In the genomic region with DNA sequence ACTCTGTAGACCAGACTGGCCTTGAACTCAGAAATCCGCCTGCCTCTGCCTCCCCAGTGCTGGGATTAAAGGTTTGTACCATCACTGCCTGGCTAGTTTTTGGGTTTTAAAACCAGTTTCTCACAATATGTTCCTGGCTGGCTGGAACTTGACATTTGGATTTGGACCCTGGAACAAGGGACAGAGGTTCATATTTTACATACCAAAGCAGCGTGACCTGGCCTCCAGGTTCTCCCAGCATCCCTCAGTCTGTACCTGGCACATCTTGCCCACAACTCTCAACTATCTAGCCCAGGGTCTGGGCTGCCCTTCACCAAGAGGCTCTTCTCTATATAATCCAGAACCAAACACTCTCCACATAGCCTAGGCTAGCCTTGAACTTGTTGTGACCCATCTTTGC, we compare ENCODE assay signal across 11 mouse cellular contexts. TPM values are rescaled to one million over a fixed set of nuclear protein-coding genes. Genes with fewer than 3 reads are reported as not detected.
DNase-seq lines count a peak whose midpoint lies in the region; ATAC-seq lines count a peak whose summit lies in the region.
"Had no signal": no experiment of that assay in that cellular context is flagged by ENCODE, and none has a peak within 500 bp of the region (broad histone marks: within the 10 kb centered on the region; RNA-seq: fewer than 3 reads in every experiment).

No protein-coding gene starts in this region.

- H3K4me1 ChIP-seq in heart, embryonic 15.5 days (replicated peaks): peaks cover 76% of the 10 kb centered on the region
- peaks cover 69% of the 10 kb centered on the region for H3K4me1 ChIP-seq in midbrain, embryonic 12.5 days
- H3K4me1 ChIP-seq in midbrain, embryonic 16.5 days (ENCODE audit: control insufficient read depth, insufficient read depth, low read length): peaks cover 36% of the 10 kb centered on the region
- peaks cover 25% of the 10 kb centered on the region for H3K4me1 ChIP-seq in hindbrain, embryonic 14.5 days (replicated peaks; ENCODE audit: control insufficient read depth, insufficient read depth, low read length)
- peaks cover 81% of the 10 kb centered on the region for H3K4me1 ChIP-seq in liver, embryonic 15.5 days (replicated peaks)

- H3K27me3 ChIP-seq in heart, embryonic 15.5 days: no peaks in the 10 kb centered on the region
- H3K27me3 ChIP-seq in midbrain, embryonic 12.5 days: no peaks in the 10 kb centered on the region
- no peaks in the 10 kb centered on the region for H3K27me3 ChIP-seq in midbrain, embryonic 16.5 days (ENCODE audit: control insufficient read depth, insufficient read depth, low read depth, low read length)
- H3K27me3 ChIP-seq in hindbrain, embryonic 14.5 days (ENCODE audit: control insufficient read depth, insufficient read depth, low read length): no peaks in the 10 kb centered on the region
- H3K27me3 ChIP-seq in liver, embryonic 15.5 days: no peaks in the 10 kb centered on the region

- no peak overlapping the region for H3K9ac ChIP-seq in heart, embryonic 15.5 days
- H3K9ac ChIP-seq in midbrain, embryonic 12.5 days (replicated peaks): no peak overlapping the region
- no peak overlapping the region for H3K9ac ChIP-seq in midbrain, embryonic 16.5 days (ENCODE audit: low read depth, low read length)
- no peak overlapping the region for H3K9ac ChIP-seq in hindbrain, embryonic 14.5 days
- H3K9ac ChIP-seq in liver, embryonic 15.5 days: no peak overlapping the region

- ATAC-seq in heart, embryonic 15.5 days (replicated peaks; ENCODE audit: insufficient number of reproducible peaks, insufficient read depth, low FRiP score, low read depth): no peak
- ATAC-seq in midbrain, embryonic 12.5 days (ENCODE audit: low FRiP score, low read depth): no peak
- ATAC-seq in midbrain, embryonic 16.5 days: no peak
- no peak for ATAC-seq in hindbrain, embryonic 14.5 days (ENCODE audit: low FRiP score)
- ATAC-seq in liver, embryonic 15.5 days (ENCODE audit: insufficient read depth): no peak
- ATAC-seq: activated CD4-positive, CD25-positive, alpha-beta regulatory T cell, adult 4 months had no signal

- no peak overlapping the region for H3K27ac ChIP-seq in heart, embryonic 15.5 days
- H3K27ac ChIP-seq in midbrain, embryonic 12.5 days (replicated peaks): no peak overlapping the region
- H3K27ac ChIP-seq in midbrain, embryonic 16.5 days (ENCODE audit: low read length): no peak overlapping the region
- no peak overlapping the region for H3K27ac ChIP-seq in hindbrain, embryonic 14.5 days
- no peak overlapping the region for H3K27ac ChIP-seq in liver, embryonic 15.5 days (replicated peaks)

- WGBS in heart, embryonic 15.5 days: 86% methylated on average over 2 of the region's 2 CpGs
- 92% methylated on average over 2 of the region's 2 CpGs for WGBS in midbrain, embryonic 12.5 days
- WGBS in midbrain, embryonic 16.5 days: 98% methylated on average over 2 of the region's 2 CpGs
- 95% methylated on average over 2 of the region's 2 CpGs for WGBS in hindbrain, embryonic 14.5 days
- WGBS in liver, embryonic 15.5 days (ENCODE audit: insufficient replicate concordance): 89% methylated on average over 2 of the region's 2 CpGs

- H3K36me3 ChIP-seq in heart, embryonic 15.5 days: peaks cover 3% of the 10 kb centered on the region
- peaks cover 22% of the 10 kb centered on the region for H3K36me3 ChIP-seq in midbrain, embryonic 12.5 days
- no peaks in the 10 kb centered on the region; the same call in none of the 2 replicates for H3K36me3 ChIP-seq in midbrain, embryonic 16.5 days (ENCODE audit: control insufficient read depth, insufficient read depth, low read length)
- peaks cover 4% of the 10 kb centered on the region; the same call in 1 of the 2 replicates for H3K36me3 ChIP-seq in hindbrain, embryonic 14.5 days (replicated peaks; ENCODE audit: control insufficient read depth, insufficient read depth)
- peaks cover 19% of the 10 kb centered on the region; the same call in 1 of the 2 replicates for H3K36me3 ChIP-seq in liver, embryonic 15.5 days (replicated peaks)

- H3K4me3 ChIP-seq in heart, embryonic 15.5 days: 0 out of 2 replicates have a peak overlapping the region, but pooled peaks have one; percentile 79
- H3K4me3 ChIP-seq in midbrain, embryonic 12.5 days: 0 out of 2 replicates have a peak overlapping the region, but pooled peaks have one; percentile 65
- H3K4me3 ChIP-seq in midbrain, embryonic 16.5 days (ENCODE audit: low read depth, low read length): no peak overlapping the region
- no peak overlapping the region for H3K4me3 ChIP-seq in hindbrain, embryonic 14.5 days (replicated peaks; ENCODE audit: low read length)
- peak overlapping the region; percentile 65; the same call in 1 of the 2 replicates for H3K4me3 ChIP-seq in liver, embryonic 15.5 days (replicated peaks)

- DNase-seq in heart, postnatal 4 days: no peak
- no peak for DNase-seq in hindbrain, embryonic 14.5 days (ENCODE audit: low spot score)
- DNase-seq in layer of hippocampus, postnatal 14 days (ENCODE audit: low spot score in 2 of 2): no peak
- no peak for DNase-seq in layer of hippocampus, adult 11-12 months (ENCODE audit: low spot score)
- DNase-seq: cerebellum, postnatal 25 days had no signal

- H3K9me3 ChIP-seq in heart, embryonic 15.5 days (replicated peaks): no peaks in the 10 kb centered on the region
- H3K9me3 ChIP-seq in midbrain, embryonic 12.5 days: no peaks in the 10 kb centered on the region
- H3K9me3 ChIP-seq in midbrain, embryonic 16.5 days (replicated peaks; ENCODE audit: control insufficient read depth, low read length, poor library complexity, severe bottlenecking): no peaks in the 10 kb centered on the region
- H3K9me3 ChIP-seq in hindbrain, embryonic 14.5 days (ENCODE audit: control insufficient read depth, low read length): no peaks in the 10 kb centered on the region
- H3K9me3 ChIP-seq in liver, embryonic 15.5 days (replicated peaks): no peaks in the 10 kb centered on the region

- H3K4me2 ChIP-seq in heart, embryonic 15.5 days: peak overlapping the region; percentile 90
- H3K4me2 ChIP-seq in midbrain, embryonic 12.5 days (replicated peaks): no peak overlapping the region
- no peak overlapping the region; the same call in 1 of the 2 replicates for H3K4me2 ChIP-seq in midbrain, embryonic 16.5 days (ENCODE audit: low read length)
- peak overlapping the region; percentile 99; the same call in 1 of the 2 replicates for H3K4me2 ChIP-seq in hindbrain, embryonic 14.5 days (replicated peaks)
- peak overlapping the region; percentile 99 for H3K4me2 ChIP-seq in liver, embryonic 15.5 days

RNA-seq across cellular contexts. Expression of gene Tssk6, which starts 2.1 kb away (rescaled TPM):
- polyA plus RNA-seq in heart, embryonic 15.5 days (2015; fragmentation: Nextera tagmentation; extraction: Ambion mirVana): 1.5 and 1.8 TPM in 2 replicates
- under 1 TPM in 1 of 2 experiments, not detected in 1; 0.33 TPM for total RNA-seq in heart, postnatal 4 days (2021)
- polyA plus RNA-seq in midbrain, embryonic 12.5 days (2016; fragmentation: Nextera tagmentation; extraction: Ambion mirVana): 4.0 and 5.7 TPM in 2 replicates
- polyA plus RNA-seq in midbrain, embryonic 16.5 days (2015; fragmentation: Nextera tagmentation; extraction: Ambion mirVana): 3.0 and 3.5 TPM in 2 replicates
- 4.6 and 4.7 TPM in 2 replicates for polyA plus RNA-seq in hindbrain, embryonic 14.5 days (2014; fragmentation: Nextera tagmentation; extraction: Ambion mirVana)
- 2.1 TPM in 2 replicates for polyA plus RNA-seq in liver, embryonic 15.5 days (2015; fragmentation: Nextera tagmentation; extraction: Ambion mirVana)
- total RNA-seq in layer of hippocampus, postnatal 14 days (2021): under 1 TPM; 0.25 to 0.48 TPM
- total RNA-seq: megakaryocyte-erythroid progenitor cell, adult 5-6 weeks had no signal
- polyA plus RNA-seq: activated CD4-positive, CD25-positive, alpha-beta regulatory T cell, adult 4 months had no signal

RNA-seq across cellular contexts. Expression of gene Ndufa13, which starts 2.5 kb away (rescaled TPM):
- 316 and 390 TPM in 2 replicates for polyA plus RNA-seq in heart, embryonic 15.5 days (2015; fragmentation: Nextera tagmentation; extraction: Ambion mirVana)
- 100 to 1,000 TPM; 286 to 326 TPM for total RNA-seq in heart, postnatal 4 days (2021)
- polyA plus RNA-seq in midbrain, embryonic 12.5 days (2016; fragmentation: Nextera tagmentation; extraction: Ambion mirVana): 165 and 170 TPM in 2 replicates
- 172 TPM in 2 replicates for polyA plus RNA-seq in midbrain, embryonic 16.5 days (2015; fragmentation: Nextera tagmentation; extraction: Ambion mirVana)
- 201 and 213 TPM in 2 replicates for polyA plus RNA-seq in hindbrain, embryonic 14.5 days (2014; fragmentation: Nextera tagmentation; extraction: Ambion mirVana)
- 89.7 and 96.9 TPM in 2 replicates for polyA plus RNA-seq in liver, embryonic 15.5 days (2015; fragmentation: Nextera tagmentation; extraction: Ambion mirVana)
- total RNA-seq in layer of hippocampus, postnatal 14 days (2021): 100 to 1,000 TPM; 152 to 159 TPM

RNA-seq across cellular contexts. Expression of gene Yjefn3, which starts 2.6 kb away (rescaled TPM):
- 5.9 and 10.1 TPM in 2 replicates for polyA plus RNA-seq in heart, embryonic 15.5 days (2015; fragmentation: Nextera tagmentation; extraction: Ambion mirVana)
- total RNA-seq in heart, postnatal 4 days (2021): 1 to 10 TPM; 6.2 to 8.6 TPM
- 7.2 and 8.0 TPM in 2 replicates for polyA plus RNA-seq in midbrain, embryonic 12.5 days (2016; fragmentation: Nextera tagmentation; extraction: Ambion mirVana)
- polyA plus RNA-seq in midbrain, embryonic 16.5 days (2015; fragmentation: Nextera tagmentation; extraction: Ambion mirVana): 12.0 and 12.3 TPM in 2 replicates
- polyA plus RNA-seq in hindbrain, embryonic 14.5 days (2014; fragmentation: Nextera tagmentation; extraction: Ambion mirVana): 11.0 and 12.3 TPM in 2 replicates
- 0.51 and 0.54 TPM in 2 replicates for polyA plus RNA-seq in liver, embryonic 15.5 days (2015; fragmentation: Nextera tagmentation; extraction: Ambion mirVana)
- total RNA-seq in layer of hippocampus, postnatal 14 days (2021): 10 to 100 TPM; 19.8 to 24.6 TPM
- total RNA-seq: megakaryocyte-erythroid progenitor cell, adult 5-6 weeks had no signal

RNA-seq across cellular contexts. Expression of gene Cilp2, which starts 12.4 kb away (rescaled TPM):
- polyA plus RNA-seq in heart, embryonic 15.5 days (2015; fragmentation: Nextera tagmentation; extraction: Ambion mirVana): 0.37 and 0.75 TPM in 2 replicates
- under 1 TPM; 0.50 to 0.74 TPM for total RNA-seq in heart, postnatal 4 days (2021)
- 0.85 and 1.1 TPM in 2 replicates for polyA plus RNA-seq in midbrain, embryonic 12.5 days (2016; fragmentation: Nextera tagmentation; extraction: Ambion mirVana)
- polyA plus RNA-seq in midbrain, embryonic 16.5 days (2015; fragmentation: Nextera tagmentation; extraction: Ambion mirVana): 6.3 and 6.6 TPM in 2 replicates
- 4.1 and 4.2 TPM in 2 replicates for polyA plus RNA-seq in hindbrain, embryonic 14.5 days (2014; fragmentation: Nextera tagmentation; extraction: Ambion mirVana)
- 0.03 and 0.06 TPM in 2 replicates for polyA plus RNA-seq in liver, embryonic 15.5 days (2015; fragmentation: Nextera tagmentation; extraction: Ambion mirVana)
- 1 to 10 TPM; 1.6 to 2.4 TPM for total RNA-seq in layer of hippocampus, postnatal 14 days (2021)
- total RNA-seq: megakaryocyte-erythroid progenitor cell, adult 5-6 weeks had no signal
- polyA plus RNA-seq: activated CD4-positive, CD25-positive, alpha-beta regulatory T cell, adult 4 months had no signal

Comparison
In these comparisons a context has a peak if more than half of its experiments do, and no peak if none do; other contexts are left out.
1. H3K4me3 ChIP-seq: peak in heart, embryonic 15.5 days (single experiment), midbrain, embryonic 12.5 days (single experiment) and liver, embryonic 15.5 days (single experiment); none in midbrain, embryonic 16.5 days (single experiment) and hindbrain, embryonic 14.5 days (single experiment).
2. H3K4me2 ChIP-seq: peak in heart, embryonic 15.5 days (single experiment), hindbrain, embryonic 14.5 days (single experiment) and liver, embryonic 15.5 days (single experiment); none in midbrain, embryonic 12.5 days (single experiment) and midbrain, embryonic 16.5 days (single experiment).